Mouse (Mus musculus): ENCODE data around the gene 1700024B05Rik. TPM values are rescaled to one million over a fixed set of nuclear protein-coding genes. Genes with fewer than 3 reads are reported as not detected.
"Not testable (repeated sequence)": the region's sequence is repeated elsewhere in the genome, so short reads cannot be mapped to it uniquely, and the experiment has no call there.

Gene 1700024B05Rik
- total RNA-seq (2014; fragmentation: Nextera tagmentation), result not detected in 2 replicates
- total RNA-seq (2017), result 0.58 TPM in 1 of 2 replicates, not detected in the other
- not detected in 2 replicates for polyA plus RNA-seq (2012)

DNA sequence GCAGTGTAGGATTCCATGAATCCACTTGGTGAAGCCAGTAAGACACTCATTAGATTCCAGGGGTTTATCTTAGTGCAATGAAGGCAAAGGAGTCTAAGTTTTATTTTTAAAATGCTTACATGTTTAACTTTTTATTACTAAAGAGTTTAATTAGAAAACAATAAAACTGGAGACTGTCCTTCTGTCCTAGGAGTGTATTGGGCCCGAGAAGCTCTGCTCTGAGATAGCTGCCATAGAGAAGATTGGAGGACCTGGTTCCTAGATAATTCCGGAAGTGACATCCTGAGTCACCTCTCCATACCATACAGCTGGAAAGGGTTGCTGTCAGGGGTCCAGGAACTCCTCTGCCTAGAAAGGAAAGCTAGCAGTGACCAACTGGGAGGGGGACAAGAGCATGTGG is at the start of gene 1700024B05Rik:
Gene 1700024B05Rik, plus strand, starts transcription at position 301 of the 400 bp plus-strand sequence.
- not testable (repeated sequence) for ATAC-seq (ENCODE audit: extremely low read depth, insufficient number of reproducible peaks, low FRiP score, poor library complexity, severe bottlenecking); DNase-seq (ENCODE audit: low spot score); H3K9me3 ChIP-seq (replicated peaks)

DNA sequence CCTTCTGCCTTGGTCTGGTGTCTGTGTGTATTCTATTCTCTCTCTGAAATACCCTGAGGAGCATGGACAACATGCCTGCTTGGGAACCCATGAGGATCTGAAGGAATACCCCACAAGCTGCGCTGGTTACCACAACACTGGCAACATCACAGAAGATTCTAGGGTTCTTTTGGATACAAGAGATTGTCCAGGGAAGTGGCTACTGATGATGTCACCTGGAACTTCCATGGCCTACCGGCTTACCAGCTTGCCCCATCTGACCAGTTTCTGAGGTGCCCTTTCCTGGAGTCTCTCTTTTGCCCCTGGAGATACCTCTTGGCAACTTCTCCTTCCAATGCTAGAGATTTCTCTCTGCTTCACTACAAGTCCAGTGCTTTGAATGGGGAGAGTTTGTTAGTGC is 36.6 kb upstream of the 1700024B05Rik start, which contains the start of gene Gm7980:
Gene Gm7980, minus strand, starts transcription at position 101 of the 400 bp plus-strand sequence.
- DNase-seq (ENCODE audit: low spot score); H3K4me3 ChIP-seq (ENCODE audit: low read depth, low read length); H3K4me1 ChIP-seq (ENCODE audit: insufficient read depth, low read depth, low read length); H3K27me3 ChIP-seq (ENCODE audit: insufficient read depth, low read length); H3K9me3 ChIP-seq (replicated peaks); ATAC-seq (ENCODE audit: extremely low read depth, insufficient number of reproducible peaks, low FRiP score, poor library complexity, severe bottlenecking); H3K36me3 ChIP-seq (replicated peaks): not testable (repeated sequence)

More for the DNA sequence above, at the start of gene 1700024B05Rik:
- not testable (repeated sequence) for H3K4me1 ChIP-seq (ENCODE audit: insufficient read depth, low read depth, low read length); H3K36me3 ChIP-seq (replicated peaks); H3K4me3 ChIP-seq (ENCODE audit: low read depth, low read length); H3K27me3 ChIP-seq (ENCODE audit: insufficient read depth, low read length)

DNA sequence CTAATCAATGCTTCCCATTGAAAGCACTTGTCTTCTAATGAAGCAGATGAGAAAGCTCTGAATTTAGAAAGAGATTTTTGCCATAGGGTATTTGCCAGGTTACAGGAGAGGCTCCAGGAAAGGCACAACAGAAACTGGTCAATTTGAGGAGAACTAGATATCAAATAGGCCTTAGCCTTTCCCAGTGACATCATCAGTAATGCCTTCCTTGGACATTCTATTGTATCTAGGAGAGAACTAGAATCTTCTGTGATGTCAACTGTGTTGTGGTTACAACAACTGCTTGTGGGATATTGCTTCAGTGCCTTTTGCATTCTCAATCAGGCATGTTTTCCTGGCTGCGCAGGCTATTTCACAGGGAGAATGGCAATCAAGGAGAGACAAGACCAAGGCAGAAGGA is 19.1 kb upstream of the 1700024B05Rik start, which contains the start of gene 1700049E17Rik1:
Gene 1700049E17Rik1, plus strand, starts transcription at position 301 of the 400 bp plus-strand sequence.
- not testable (repeated sequence) for ATAC-seq (ENCODE audit: extremely low read depth, insufficient number of reproducible peaks, low FRiP score, poor library complexity, severe bottlenecking); H3K4me3 ChIP-seq (ENCODE audit: low read depth, low read length); DNase-seq (ENCODE audit: low spot score); H3K36me3 ChIP-seq (replicated peaks); H3K9me3 ChIP-seq (replicated peaks); H3K27me3 ChIP-seq (ENCODE audit: insufficient read depth, low read length); H3K4me1 ChIP-seq (ENCODE audit: insufficient read depth, low read depth, low read length)

DNA sequence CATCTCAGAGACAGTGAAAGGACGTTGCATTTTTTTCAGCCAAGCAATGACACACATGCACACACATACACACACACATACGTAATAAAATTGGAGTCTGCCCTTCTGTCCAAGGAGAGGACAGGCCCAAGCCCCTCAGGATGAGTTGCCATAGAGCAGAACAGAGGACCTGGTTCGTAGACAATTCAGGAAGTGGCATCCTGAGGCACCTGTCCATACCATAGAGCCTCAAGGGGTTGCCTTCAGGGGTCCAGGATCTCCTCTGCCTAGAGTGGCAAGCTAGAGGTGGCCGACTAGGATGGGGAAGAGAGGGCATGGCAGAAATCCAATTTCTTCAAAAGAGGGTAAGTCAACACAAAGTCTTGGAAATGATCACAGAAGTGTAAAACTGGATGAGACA is 20.3 kb downstream of the 1700024B05Rik start:
- not testable (repeated sequence) for H3K4me3 ChIP-seq (ENCODE audit: low read depth, low read length); H3K4me1 ChIP-seq (ENCODE audit: insufficient read depth, low read depth, low read length); H3K27me3 ChIP-seq (ENCODE audit: insufficient read depth, low read length); DNase-seq (ENCODE audit: low spot score); H3K36me3 ChIP-seq (replicated peaks); ATAC-seq (ENCODE audit: extremely low read depth, insufficient number of reproducible peaks, low FRiP score, poor library complexity, severe bottlenecking); H3K9me3 ChIP-seq (replicated peaks)

DNA sequence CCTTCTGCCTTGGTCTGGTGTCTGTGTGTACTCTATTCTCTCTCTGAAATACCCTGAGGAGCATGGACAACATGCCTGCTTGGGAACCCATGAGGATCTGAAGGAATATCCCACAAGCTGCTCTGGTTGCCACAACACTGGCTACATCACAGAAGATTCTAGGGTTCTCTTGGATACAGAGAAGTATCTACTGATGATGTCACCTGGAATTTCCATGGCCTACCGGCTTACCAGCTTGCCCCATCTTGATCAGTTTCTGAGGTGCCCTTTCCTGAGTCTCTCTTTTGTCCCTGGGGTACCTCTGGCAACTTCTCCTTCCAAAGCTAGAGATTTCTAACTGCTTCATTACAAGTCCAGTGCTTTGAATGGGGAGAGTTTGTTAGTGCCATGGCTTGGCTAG is 24.0 kb downstream of the 1700024B05Rik start, which contains the start of gene Gm6401:
Gene Gm6401, minus strand, starts transcription at position 101 of the 400 bp plus-strand sequence.
- not testable (repeated sequence) for H3K4me3 ChIP-seq (ENCODE audit: low read depth, low read length); ATAC-seq (ENCODE audit: extremely low read depth, insufficient number of reproducible peaks, low FRiP score, poor library complexity, severe bottlenecking); H3K9me3 ChIP-seq (replicated peaks); H3K27me3 ChIP-seq (ENCODE audit: insufficient read depth, low read length); DNase-seq (ENCODE audit: low spot score); H3K36me3 ChIP-seq (replicated peaks); H3K4me1 ChIP-seq (ENCODE audit: insufficient read depth, low read depth, low read length)

DNA sequence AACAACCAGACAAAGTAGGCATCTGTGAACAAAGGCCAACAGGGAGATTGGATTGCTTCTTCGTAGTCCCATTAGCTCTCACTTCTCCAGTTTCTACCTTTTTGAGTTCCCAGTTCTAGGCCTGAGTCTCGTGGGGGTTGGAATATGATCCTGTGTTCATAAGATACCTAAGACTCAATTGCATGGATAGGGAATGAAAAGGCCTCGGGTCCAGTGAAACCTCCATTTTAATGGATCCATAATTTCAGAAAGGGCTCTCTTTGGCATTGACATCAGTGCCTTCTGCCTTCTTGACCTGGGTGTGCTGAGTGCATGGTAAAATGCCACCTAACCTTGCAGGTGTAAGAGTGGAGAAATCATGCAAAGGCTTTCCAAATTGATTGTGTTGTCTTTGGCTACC is 24.8 kb downstream of the 1700024B05Rik start:
- not testable (repeated sequence) for H3K4me1 ChIP-seq (ENCODE audit: insufficient read depth, low read depth, low read length); ATAC-seq (ENCODE audit: extremely low read depth, insufficient number of reproducible peaks, low FRiP score, poor library complexity, severe bottlenecking); DNase-seq (ENCODE audit: low spot score); H3K36me3 ChIP-seq (replicated peaks); H3K9me3 ChIP-seq (replicated peaks); H3K27me3 ChIP-seq (ENCODE audit: insufficient read depth, low read length); H3K4me3 ChIP-seq (ENCODE audit: low read depth, low read length)

DNA sequence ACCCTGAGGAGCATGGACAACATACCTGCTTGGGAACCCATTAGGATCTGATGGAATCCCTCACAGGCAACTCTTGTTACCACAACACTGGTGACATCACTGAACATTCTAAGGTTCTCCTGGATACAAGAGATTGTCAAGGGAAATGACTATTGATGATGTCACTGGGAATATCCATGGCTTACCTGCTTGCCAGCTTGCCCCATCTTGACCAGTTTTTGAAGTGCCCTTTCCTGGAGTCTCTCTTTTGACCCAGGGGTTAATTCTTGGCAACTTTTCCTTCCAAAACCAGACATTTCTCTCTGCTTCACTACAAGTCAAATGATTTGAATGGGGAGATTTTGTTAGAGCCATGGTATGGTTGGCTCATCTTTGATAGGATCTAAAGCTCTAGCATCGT is 39.4 kb downstream of the 1700024B05Rik start, which contains the start of gene Gm3543:
Gene Gm3543, minus strand, starts transcription at position 101 of the 400 bp plus-strand sequence.
- ATAC-seq (ENCODE audit: extremely low read depth, insufficient number of reproducible peaks, low FRiP score, poor library complexity, severe bottlenecking); H3K4me3 ChIP-seq (ENCODE audit: low read depth, low read length); H3K9me3 ChIP-seq (replicated peaks); H3K36me3 ChIP-seq (replicated peaks); H3K4me1 ChIP-seq (ENCODE audit: insufficient read depth, low read depth, low read length); H3K27me3 ChIP-seq (ENCODE audit: insufficient read depth, low read length); DNase-seq (ENCODE audit: low spot score): not testable (repeated sequence)

Other genes with a start within 250 kb of the 1700024B05Rik start
- gene Gm8068, start 242.1 kb upstream of the 1700024B05Rik start, total RNA-seq (2014; fragmentation: Nextera tagmentation), result not detected in 2 replicates
- not detected in 2 replicates for gene Gm8068, start 242.1 kb upstream of the 1700024B05Rik start, total RNA-seq (2017)
- not detected in 2 replicates for gene Gm8068, start 242.1 kb upstream of the 1700024B05Rik start, polyA plus RNA-seq (2012)
- not detected in 2 replicates for gene Gm7929, start 193.4 kb upstream of the 1700024B05Rik start, total RNA-seq (2014; fragmentation: Nextera tagmentation)
- gene Gm7929, start 193.4 kb upstream of the 1700024B05Rik start, total RNA-seq (2017), result not detected in 2 replicates
- gene Gm7929, start 193.4 kb upstream of the 1700024B05Rik start, polyA plus RNA-seq (2012), result not detected in 2 replicates
- gene Gm47189, start 171.6 kb upstream of the 1700024B05Rik start, total RNA-seq (2014; fragmentation: Nextera tagmentation), result not detected in 2 replicates
- gene Gm47189, start 171.6 kb upstream of the 1700024B05Rik start, total RNA-seq (2017), result 0.33 TPM in 1 of 2 replicates, not detected in the other
- gene Gm47189, start 171.6 kb upstream of the 1700024B05Rik start, polyA plus RNA-seq (2012), result not detected in 2 replicates
- not detected in 2 replicates for gene Gm7980, start 36.7 kb upstream of the 1700024B05Rik start, total RNA-seq (2014; fragmentation: Nextera tagmentation)
- gene Gm7980, start 36.7 kb upstream of the 1700024B05Rik start, total RNA-seq (2017), result not detected in 2 replicates
- not detected in 2 replicates for gene Gm7980, start 36.7 kb upstream of the 1700024B05Rik start, polyA plus RNA-seq (2012)
- not detected in 2 replicates for gene 1700049E17Rik1, start 19.0 kb upstream of the 1700024B05Rik start, total RNA-seq (2014; fragmentation: Nextera tagmentation)
- not detected in 2 replicates for gene 1700049E17Rik1, start 19.0 kb upstream of the 1700024B05Rik start, total RNA-seq (2017)
- gene 1700049E17Rik1, start 19.0 kb upstream of the 1700024B05Rik start, polyA plus RNA-seq (2012), result not detected in 2 replicates
- gene Gm6401, start 23.9 kb downstream of the 1700024B05Rik start, total RNA-seq (2014; fragmentation: Nextera tagmentation), result not detected in 2 replicates
- 0.11 TPM in 1 of 2 replicates, not detected in the other for gene Gm6401, start 23.9 kb downstream of the 1700024B05Rik start, total RNA-seq (2017)
- not detected in 2 replicates for gene Gm6401, start 23.9 kb downstream of the 1700024B05Rik start, polyA plus RNA-seq (2012)
- not detected in 2 replicates for gene Gm3543, start 39.3 kb downstream of the 1700024B05Rik start, total RNA-seq (2014; fragmentation: Nextera tagmentation)
- not detected in 2 replicates for gene Gm3543, start 39.3 kb downstream of the 1700024B05Rik start, total RNA-seq (2017)
- gene Gm3543, start 39.3 kb downstream of the 1700024B05Rik start, polyA plus RNA-seq (2012), result not detected in 2 replicates
- not detected in 2 replicates for gene Gm7951, start 173.4 kb downstream of the 1700024B05Rik start, total RNA-seq (2014; fragmentation: Nextera tagmentation)
- gene Gm7951, start 173.4 kb downstream of the 1700024B05Rik start, total RNA-seq (2017), result not detected in 2 replicates
- gene Gm7951, start 173.4 kb downstream of the 1700024B05Rik start, polyA plus RNA-seq (2012), result not detected in 2 replicates
- gene Gm17027, start 218.6 kb downstream of the 1700024B05Rik start, total RNA-seq (2014; fragmentation: Nextera tagmentation), result not detected in 2 replicates
- not detected in 2 replicates for gene Gm17027, start 218.6 kb downstream of the 1700024B05Rik start, total RNA-seq (2017)
- not detected in 2 replicates for gene Gm17027, start 218.6 kb downstream of the 1700024B05Rik start, polyA plus RNA-seq (2012)
- gene Gm3573, start 246.8 kb downstream of the 1700024B05Rik start, total RNA-seq (2014; fragmentation: Nextera tagmentation), result not detected in 2 replicates
- gene Gm3573, start 246.8 kb downstream of the 1700024B05Rik start, total RNA-seq (2017), result not detected in 2 replicates
- gene Gm3573, start 246.8 kb downstream of the 1700024B05Rik start, polyA plus RNA-seq (2012), result not detected in 2 replicates